10 mouse cellular contexts compared by ENCODE assay signal in genomic region chr8:26748161-26748971, GRCm38 (mm10).
A peak's percentile ranks its signal among the peaks of the same experiment; 100 is the strongest.
DNase-seq lines count a peak whose midpoint lies in the region; ATAC-seq and TF ChIP-seq lines count a peak whose summit lies in the region.
"Had no signal": no experiment of that assay in that cellular context is flagged by ENCODE, and none has a peak within 500 bp of the region (broad histone marks: within the 10 kb centered on the region; RNA-seq: fewer than 3 reads in every experiment).

No protein-coding gene starts in this region.

- H3K36me3 ChIP-seq in kidney, embryonic 14.5 days (ENCODE audit: control insufficient read depth, insufficient read depth, low read length): no peaks in the 10 kb centered on the region
- H3K36me3 ChIP-seq in liver, embryonic 15.5 days (replicated peaks): no peaks in the 10 kb centered on the region
- H3K36me3 ChIP-seq: stomach, embryonic 15.5 days had no signal

- no peak for TF ChIP-seq POLR2A in brain, embryonic 14.5 days (IDR thresholded peaks at IDR 0.05; ENCODE audit: borderline replicate concordance, extremely low read depth, insufficient read depth, insufficient read length, poor library complexity, severe bottlenecking)
- TF ChIP-seq POLR2A in embryonic fibroblast, embryonic 13.5 days (IDR thresholded peaks at IDR 0.05; ENCODE audit: low read depth, low read length): no peak

- H3K4me2 ChIP-seq in kidney, embryonic 14.5 days (replicated peaks; ENCODE audit: low read depth, low read length): no peak overlapping the region
- H3K4me2 ChIP-seq in liver, embryonic 15.5 days: peak overlapping the region; percentile 24; the same call in 1 of the 2 replicates

- no peak for DNase-seq in kidney, postnatal 14 days
- peak; percentile 88 for DNase-seq in brain, embryonic 14.5 days (ENCODE audit: low read depth)
- no peak for DNase-seq in heart, adult 9 months (ENCODE audit: low spot score in 2 of 2)
- DNase-seq in frontal cortex, postnatal 25 days (ENCODE audit: low spot score in 2 of 2): no peak
- DNase-seq: lung, postnatal 4 days had no signal

- H3K27ac ChIP-seq in kidney, embryonic 14.5 days (ENCODE audit: low read depth, low read length): no peak overlapping the region
- H3K27ac ChIP-seq in embryonic fibroblast, embryonic 13.5 days (ENCODE audit: insufficient read depth, low read length): peak overlapping the region; percentile 23; the same call in 1 of the 2 replicates
- H3K27ac ChIP-seq in liver, embryonic 15.5 days (replicated peaks): no peak overlapping the region
- H3K27ac ChIP-seq: stomach, embryonic 15.5 days had no signal

- 41% methylated on average over 14 of the region's 14 CpGs for WGBS in kidney, embryonic 14.5 days
- WGBS in liver, embryonic 15.5 days (ENCODE audit: insufficient replicate concordance): 40% methylated on average over 14 of the region's 14 CpGs

- no peak for TF ChIP-seq CTCF in brain, embryonic 14.5 days (IDR thresholded peaks at IDR 0.05; ENCODE audit: borderline replicate concordance, extremely low read depth, insufficient read depth, insufficient read length)
- TF ChIP-seq CTCF in embryonic fibroblast, embryonic 13.5 days (IDR thresholded peaks at IDR 0.05; ENCODE audit: borderline replicate concordance, insufficient read depth, low read length): no peak

- H3K9me3 ChIP-seq in kidney, embryonic 14.5 days (ENCODE audit: control insufficient read depth, low read length): no peaks in the 10 kb centered on the region
- H3K9me3 ChIP-seq in liver, embryonic 15.5 days (replicated peaks): no peaks in the 10 kb centered on the region
- H3K9me3 ChIP-seq: stomach, embryonic 15.5 days had no signal

- no peak overlapping the region for H3K9ac ChIP-seq in kidney, embryonic 14.5 days (ENCODE audit: low read depth, low read length)
- H3K9ac ChIP-seq in liver, embryonic 15.5 days: no peak overlapping the region
- H3K9ac ChIP-seq: stomach, embryonic 15.5 days had no signal

- H3K4me3 ChIP-seq in kidney, embryonic 14.5 days (ENCODE audit: low read length): no peak overlapping the region
- H3K4me3 ChIP-seq in embryonic fibroblast, embryonic 13.5 days (ENCODE audit: insufficient read depth, low read length): no peak overlapping the region
- no peak overlapping the region for H3K4me3 ChIP-seq in liver, embryonic 15.5 days (replicated peaks)
- H3K4me3 ChIP-seq: stomach, embryonic 15.5 days had no signal

- H3K4me1 ChIP-seq in kidney, embryonic 14.5 days (ENCODE audit: control insufficient read depth, insufficient read depth, low read length): peaks cover 19% of the 10 kb centered on the region; the same call in 1 of the 2 replicates
- H3K4me1 ChIP-seq in embryonic fibroblast, embryonic 13.5 days (ENCODE audit: control insufficient read depth, insufficient read depth, low read length): 0 out of 2 replicates have a peak, but pooled peaks cover 3% of the 10 kb centered on the region
- H3K4me1 ChIP-seq in liver, embryonic 15.5 days (replicated peaks): peaks cover 14% of the 10 kb centered on the region

- ATAC-seq in kidney, embryonic 14.5 days (ENCODE audit: low FRiP score, low TSS enrichment): peak; percentile 61; the same call in 1 of the 2 replicates
- peak; percentile 25; the same call in 1 of the 2 replicates for ATAC-seq in liver, embryonic 15.5 days (ENCODE audit: insufficient read depth)
- ATAC-seq in activated CD4-positive, CD25-positive, alpha-beta regulatory T cell, adult 4 months: no peak

- peaks cover 10% of the 10 kb centered on the region; the same call in 1 of the 2 replicates for H3K27me3 ChIP-seq in kidney, embryonic 14.5 days (ENCODE audit: control insufficient read depth, insufficient read depth, low read length)
- H3K27me3 ChIP-seq in liver, embryonic 15.5 days: no peaks in the 10 kb centered on the region
